Mouse (Mus musculus) C2C12 (cell line): ENCODE data around the gene Gm9376. TPM values are rescaled to one million over a fixed set of nuclear protein-coding genes. Genes with fewer than 3 reads are reported as not detected.

Experiments used
- H3K27me3 ChIP-seq: one replicate; pipeline ENCODE4 v1.6.1; 2011; ENCODE audit not compliant: control insufficient read depth, insufficient read depth, insufficient read length
- H3K36me3 ChIP-seq: one replicate; pipeline ENCODE4 v1.6.1; 2011; ENCODE audit not compliant: control insufficient read depth, insufficient read depth
- H3K4me3 ChIP-seq: one replicate; pipeline ENCODE4 v1.5.1; 2011; ENCODE audit warnings: mild to moderate bottlenecking, control low read depth; ENCODE audit not compliant: poor library complexity, insufficient read depth, severe bottlenecking
- H3K79me2 ChIP-seq: one replicate; pipeline ENCODE4 v1.6.1; 2011; ENCODE audit not compliant: control insufficient read depth, insufficient read depth
- H3K79me3 ChIP-seq: one replicate; pipeline ENCODE4 v1.6.1; 2011; ENCODE audit warnings: low read depth, control low read depth
- H3ac ChIP-seq: one replicate; pipeline ENCODE3; 2011; ENCODE audit warnings: low read depth; ENCODE audit not compliant: control insufficient read depth, insufficient read length
- CEBPB ChIP-seq: IDR thresholded peaks from one replicate; pipeline ENCODE4 v1.6.1; 2011; ENCODE audit warnings: low read depth, mild to moderate bottlenecking, control low read depth, moderate library complexity
- CTCF ChIP-seq: IDR thresholded peaks from one replicate; pipeline ENCODE4 v1.5.1; 2011; ENCODE audit not compliant: control insufficient read depth, insufficient read depth, insufficient read length
- FOSL1 ChIP-seq: IDR thresholded peaks from one replicate; pipeline ENCODE4 v1.8.0; 2011; ENCODE audit warnings: mild to moderate bottlenecking, low read length; ENCODE audit not compliant: poor library complexity, insufficient read depth, severe bottlenecking
- MAX ChIP-seq: IDR thresholded peaks from one replicate; pipeline ENCODE4 v1.6.1; 2011; ENCODE audit warnings: mild to moderate bottlenecking, control low read depth
- MYOD1 ChIP-seq: IDR thresholded peaks from one replicate; pipeline ENCODE4 v1.6.1; 2011; ENCODE audit warnings: low read depth; ENCODE audit not compliant: control insufficient read depth, insufficient read length
- MYOG ChIP-seq: IDR thresholded peaks from one replicate; pipeline ENCODE4 v1.6.1; 2011; ENCODE audit not compliant: control insufficient read depth, insufficient read length; ENCODE audit errors: extremely low read depth
- USF1 ChIP-seq: IDR thresholded peaks from one replicate; pipeline ENCODE4 v1.6.1; 2011; ENCODE audit warnings: low read depth, mild to moderate bottlenecking, control low read depth, moderate library complexity
- microRNA-seq: library from miRNA; unstranded; fragments of <30 nt; microRNA quantifications from one replicate; pipeline ENCODE4, GENCODE M21; 2019; ENCODE audit warnings: borderline microRNAs expressed
- polyA plus RNA-seq: library from polyadenylated mRNA; unstranded; fragments of >200 nt; fragmentation: generic; extraction: Trizol; gene quantifications from one replicate; pipeline ENCODE4 v1.2.1, GENCODE M21; 2012; ENCODE audit warnings: missing spikeins

Gm9376 gene
- polyA plus RNA-seq, 1 experiment: not detected

- no peaks in the 10 kb centered on the region for H3K27me3 ChIP-seq
- TF ChIP-seq MYOG (no peak), CTCF (no peak), USF1 (no peak), MYOD1 (no peak), FOSL1 (no peak), MAX (no peak), CEBPB (no peak)
- H3ac ChIP-seq: no peak overlapping the region
- no peaks in the 10 kb centered on the region for H3K36me3 ChIP-seq
- no peaks in the 10 kb centered on the region for H3K79me3 ChIP-seq
- H3K79me2 ChIP-seq: no peaks in the 10 kb centered on the region
- no peak overlapping the region for H3K4me3 ChIP-seq
Observed at GRCm38 (mm10) chr14:118311703-118312102, 44.9 kb downstream of the Gm9376 start.

DNA sequence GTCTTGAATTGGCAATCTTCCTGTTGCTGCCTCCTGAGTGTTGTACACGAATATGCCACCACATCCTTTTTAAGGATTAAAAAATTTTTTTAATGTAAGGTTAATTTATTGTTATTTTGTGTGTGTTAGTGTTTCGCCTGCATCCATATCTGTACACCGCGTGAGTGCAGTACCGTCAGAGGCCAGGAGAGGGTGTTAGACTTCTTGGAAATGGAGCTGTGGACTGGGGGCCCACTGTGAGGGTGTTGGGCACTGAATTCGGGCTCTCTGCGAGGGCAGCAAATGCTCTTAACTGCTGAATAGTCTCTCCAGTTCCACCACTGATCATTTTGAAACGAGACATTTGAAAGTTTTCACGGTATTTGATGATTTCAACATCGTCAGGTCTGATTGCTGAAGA is 45.9 kb downstream of the Gm9376 start:
- no peaks in the 10 kb centered on the region for H3K36me3 ChIP-seq
- no peak overlapping the region for H3ac ChIP-seq
- TF ChIP-seq USF1 (no peak), CTCF (no peak), MYOD1 (no peak), FOSL1 (no peak), CEBPB (no peak), MAX (no peak), MYOG (no peak)
- H3K27me3 ChIP-seq: no peaks in the 10 kb centered on the region
- no peaks in the 10 kb centered on the region for H3K79me3 ChIP-seq
- H3K4me3 ChIP-seq: no peak overlapping the region
- no peaks in the 10 kb centered on the region for H3K79me2 ChIP-seq

DNA sequence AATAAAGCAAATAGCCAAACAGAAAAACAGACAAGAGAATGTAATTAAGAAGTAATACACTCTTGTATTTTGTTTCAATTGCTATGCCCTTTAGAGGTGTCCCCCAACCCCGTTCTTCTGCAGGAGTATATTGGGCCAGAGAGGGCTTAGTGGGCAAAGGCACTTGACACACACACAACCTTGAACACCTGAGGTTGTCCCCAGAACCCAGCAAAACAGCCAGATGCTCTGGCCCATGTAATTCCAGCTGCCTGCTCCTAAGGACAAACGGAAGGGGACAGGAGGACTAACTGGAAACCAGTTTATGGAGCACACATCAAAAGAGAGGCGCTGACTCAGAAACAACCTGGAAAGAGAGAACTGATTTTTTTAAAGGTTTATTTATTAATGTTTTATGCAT is 47.2 kb downstream of the Gm9376 start:
- peaks cover 6% of the 10 kb centered on the region for H3K27me3 ChIP-seq
- no peaks in the 10 kb centered on the region for H3K79me2 ChIP-seq
- no peaks in the 10 kb centered on the region for H3K36me3 ChIP-seq
- no peak overlapping the region for H3ac ChIP-seq
- H3K4me3 ChIP-seq: no peak overlapping the region
- TF ChIP-seq CEBPB: no peak
- TF ChIP-seq USF1: no peak
- no peak for TF ChIP-seq MYOD1
- TF ChIP-seq MAX: no peak
- no peak for TF ChIP-seq FOSL1
- no peak for TF ChIP-seq MYOG
- no peak for TF ChIP-seq CTCF
- no peaks in the 10 kb centered on the region for H3K79me3 ChIP-seq

GRCm38 (mm10) chr14:118317260-118317659 is 50.5 kb downstream of the Gm9376 start:
- no peaks in the 10 kb centered on the region for H3K79me3 ChIP-seq
- no peak overlapping the region for H3ac ChIP-seq
- TF ChIP-seq FOSL1 (no peak), MYOG (no peak), CTCF (no peak), MAX (no peak), USF1 (no peak), CEBPB (no peak), MYOD1 (no peak)
- peaks cover 10% of the 10 kb centered on the region for H3K27me3 ChIP-seq
- H3K4me3 ChIP-seq: no peak overlapping the region
- H3K36me3 ChIP-seq: no peaks in the 10 kb centered on the region
- no peaks in the 10 kb centered on the region for H3K79me2 ChIP-seq

Small RNA genes within 50 kb of the gene (microRNA-seq; reads per million reads assigned to microRNA genes)
- gene Mir6241: not detected

Other genes starting within 250 kb of the Gm9376 start
- 0.04 TPM for gene Dct, start 214.7 kb upstream of the Gm9376 start, polyA plus RNA-seq
- gene Tgds, start 134.2 kb upstream of the Gm9376 start, polyA plus RNA-seq: 13.7 TPM
- 24.4 TPM for gene Gpr180, start 129.8 kb upstream of the Gm9376 start, polyA plus RNA-seq
- gene Sox21, start 29.9 kb upstream of the Gm9376 start, polyA plus RNA-seq: 0.01 TPM